Mouse (Mus musculus) forebrain, embryonic 15.5 days (tissue): ENCODE measurements around the gene Tas2r125. TPM values are rescaled to one million over a fixed set of nuclear protein-coding genes. Genes with fewer than 3 reads are reported as not detected.
"Not testable (repeated sequence)": the region's sequence is repeated elsewhere in the genome, so short reads cannot be mapped to it uniquely, and the experiment has no call there.

Source experiments
- ATAC-seq: fragments of 200-750 bp; cut with Nextera tagmentation; replicated peaks from 2 replicates; pipeline ENCODE4 v1.8.0; 2017; ENCODE audit warnings: mild to moderate bottlenecking, moderate TSS enrichment, moderate library complexity
- H3K27ac ChIP-seq: fragments of 300-500 bp; sonication (generic); replicated peaks from 2 replicates; pipeline ENCODE4 v1.5.1; 2015; ENCODE audit warnings: mild to moderate bottlenecking, inconsistent platforms
- H3K27me3 ChIP-seq: fragments of 300-500 bp; sonication (generic); 2 replicates; pipeline ENCODE4 v1.6.1; 2015; ENCODE audit warnings: inconsistent platforms
- H3K36me3 ChIP-seq: fragments of 300-500 bp; sonication (generic); 2 replicates; pipeline ENCODE4 v1.6.1; 2015; ENCODE audit warnings: mild to moderate bottlenecking, inconsistent platforms
- H3K4me1 ChIP-seq: fragments of 300-500 bp; sonication (generic); 2 replicates; pipeline ENCODE4 v1.6.1; 2015; ENCODE audit warnings: inconsistent platforms
- H3K4me2 ChIP-seq: fragments of 300-500 bp; sonication (generic); replicated peaks from 2 replicates; pipeline ENCODE4 v1.6.1; 2015; ENCODE audit warnings: mild to moderate bottlenecking, inconsistent platforms
- H3K4me3 ChIP-seq: fragments of 300-500 bp; sonication (generic); 2 replicates; pipeline ENCODE4 v1.5.1; 2015; ENCODE audit warnings: mild to moderate bottlenecking, inconsistent platforms
- H3K9ac ChIP-seq: fragments of 300-500 bp; sonication (generic); replicated peaks from 2 replicates; pipeline ENCODE4 v1.6.1; 2015; ENCODE audit warnings: mild to moderate bottlenecking, inconsistent platforms
- H3K9me3 ChIP-seq: fragments of 300-500 bp; sonication (generic); 2 replicates; pipeline ENCODE4 v1.6.1; 2016; ENCODE audit warnings: inconsistent platforms
- WGBS: fragments of 180-500 bp; shearing (Covaris S2); methylation state at CpG from one replicate; pipeline ENCODE4 v1.1.7; 2015; ENCODE audit warnings: mixed read lengths; 5-methylcytosine and 5-hydroxymethylcytosine counted together
- polyA plus RNA-seq: library from polyadenylated mRNA; unstranded; fragments of >200 nt; fragmentation: Nextera tagmentation; extraction: Ambion mirVana; gene quantifications from 2 replicates; pipeline ENCODE4 v1.2.1, GENCODE M21; 2015

Tas2r125 gene
- polyA plus RNA-seq, result not detected in 2 replicates

DNA sequence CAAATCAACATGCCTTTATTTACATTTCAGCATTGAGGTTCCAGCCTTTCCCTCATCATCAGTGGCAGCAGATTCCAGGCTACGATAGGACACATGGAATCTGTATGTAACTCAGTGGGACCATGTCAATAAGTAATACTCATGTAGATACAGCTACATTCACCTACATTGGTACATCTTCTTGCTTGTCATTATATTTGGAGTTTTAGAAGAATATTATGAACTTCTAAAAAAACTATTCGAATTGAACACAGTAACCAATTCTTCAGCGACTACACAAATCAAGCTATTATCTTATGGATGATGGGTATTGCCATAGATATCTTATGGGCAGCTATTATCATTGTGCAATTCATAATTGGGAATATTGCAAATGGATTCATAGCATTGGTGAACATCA is at the start of gene Tas2r125:
Tas2r125 (plus strand) TSS at position 301 of the 400 bp plus-strand sequence.
- H3K9me3 ChIP-seq, result no peaks in the 10 kb centered on the region
- H3K4me1 ChIP-seq, result no peaks in the 10 kb centered on the region
- H3K27ac ChIP-seq, result no peak within 1 kb of the TSS
- no peak for ATAC-seq
- H3K36me3 ChIP-seq, result no peaks in the 10 kb centered on the region
- H3K4me2 ChIP-seq, result no peak within 1 kb of the TSS
- H3K4me3 ChIP-seq, result no peak within 1 kb of the TSS
- WGBS, result 91% methylated on average over 3 of the region's 3 CpGs
- H3K9ac ChIP-seq, result no peak within 1 kb of the TSS
- H3K27me3 ChIP-seq, result no peaks in the 10 kb centered on the region

DNA sequence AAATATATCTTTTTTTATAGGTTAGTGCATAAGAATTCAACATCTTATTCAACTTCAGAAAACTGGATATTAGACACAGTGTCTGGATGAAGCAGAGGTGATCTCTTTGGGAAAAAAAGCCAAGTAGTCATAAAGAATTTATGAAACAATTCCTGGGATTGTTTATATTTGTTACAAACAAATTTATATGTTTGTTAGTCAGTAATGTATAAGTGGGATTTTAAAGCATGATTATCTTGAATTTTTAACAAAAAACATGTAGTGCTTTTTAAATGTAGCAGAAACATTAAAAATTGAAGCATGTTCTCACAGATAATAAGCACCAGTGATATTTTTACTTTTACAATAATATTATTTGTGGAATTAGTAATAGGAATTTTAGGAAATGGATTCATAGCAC is 41.7 kb upstream of the Tas2r125 start, which contains the start of gene Tas2r110:
Tas2r110 (plus strand) TSS at position 301 of the 400 bp plus-strand sequence.
- Histone ChIP-seq H3K27ac (no peak within 1 kb of the TSS), H3K27me3 (no peaks in the 10 kb centered on the region), H3K9me3 (no peaks in the 10 kb centered on the region), H3K4me1 (no peaks in the 10 kb centered on the region), H3K4me2 (no peak within 1 kb of the TSS), H3K9ac (no peak within 1 kb of the TSS), H3K4me3 (no peak within 1 kb of the TSS), H3K36me3 (no peaks in the 10 kb centered on the region)
- no peak for ATAC-seq

DNA sequence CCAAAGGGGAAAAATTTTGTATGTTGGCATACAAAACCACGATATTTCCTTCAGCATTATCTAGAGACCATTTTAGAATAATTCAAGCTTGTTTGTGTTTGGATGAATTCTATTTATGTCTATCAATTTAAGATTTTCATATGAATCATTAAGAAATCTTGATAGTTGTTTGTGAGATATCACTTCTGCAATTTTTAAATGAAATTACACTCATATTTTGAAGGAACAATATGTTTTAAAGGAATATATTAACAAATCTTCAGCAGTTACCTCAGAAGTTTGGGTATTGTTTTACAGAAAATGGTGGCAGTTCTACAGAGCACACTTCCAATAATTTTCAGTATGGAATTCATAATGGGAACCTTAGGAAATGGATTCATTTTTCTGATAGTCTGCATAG is 16.7 kb upstream of the Tas2r125 start, which contains the start of gene Tas2r113:
Tas2r113 (plus strand) TSS at position 301 of the 400 bp plus-strand sequence.
- Histone ChIP-seq H3K27me3 (no peaks in the 10 kb centered on the region), H3K36me3 (no peaks in the 10 kb centered on the region), H3K9ac (no peak within 1 kb of the TSS), H3K4me2 (no peak within 1 kb of the TSS), H3K27ac (no peak within 1 kb of the TSS), H3K9me3 (no peaks in the 10 kb centered on the region), H3K4me3 (no peak within 1 kb of the TSS), H3K4me1 (no peaks in the 10 kb centered on the region)
- 73% methylated on average over 1 of the region's 1 CpGs for WGBS
- ATAC-seq, result no peak

DNA sequence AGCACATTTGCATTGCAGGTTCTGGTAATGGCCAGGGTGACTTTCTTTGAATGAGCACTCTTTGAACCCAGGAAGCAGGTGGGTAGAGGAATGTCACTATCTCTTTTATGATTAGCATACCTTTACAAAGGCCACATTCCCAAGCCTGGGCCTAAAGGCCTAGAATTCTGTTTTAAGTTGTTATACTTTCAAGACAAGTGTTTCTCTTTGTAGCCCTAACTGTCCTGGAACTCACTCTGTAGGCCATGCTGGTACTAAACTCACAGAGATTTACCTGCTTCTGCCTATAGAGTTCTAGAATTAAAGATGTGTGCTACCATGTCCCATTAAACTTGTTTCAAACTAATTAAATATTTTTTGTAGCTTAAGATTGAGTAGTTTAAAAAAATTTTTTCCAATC is 31.9 kb downstream of the Tas2r125 start:
- not testable (repeated sequence) for H3K9ac ChIP-seq, H3K36me3 ChIP-seq, H3K27me3 ChIP-seq, H3K27ac ChIP-seq, H3K4me1 ChIP-seq, H3K4me3 ChIP-seq, ATAC-seq, H3K9me3 ChIP-seq, H3K4me2 ChIP-seq

DNA sequence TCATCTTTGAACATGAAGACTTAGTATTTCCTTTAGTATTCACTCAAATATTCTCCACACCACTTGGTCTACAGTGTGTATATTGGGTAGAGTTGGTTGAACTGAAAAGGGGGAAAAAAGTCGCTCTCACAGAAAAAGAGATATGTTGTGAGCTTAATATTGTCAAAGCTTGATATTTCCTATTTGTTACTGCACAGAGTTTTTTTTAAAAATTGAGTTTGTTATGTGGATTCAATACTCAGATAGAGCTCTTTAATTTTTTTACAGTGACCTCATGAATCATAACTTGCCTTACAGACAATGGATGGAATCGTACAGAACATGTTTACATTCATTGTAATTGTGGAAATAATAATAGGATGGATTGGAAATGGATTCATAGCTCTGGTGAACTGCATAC is 41.4 kb downstream of the Tas2r125 start, which contains the start of gene Tas2r129:
Tas2r129 (plus strand) TSS at position 301 of the 400 bp plus-strand sequence.
- Histone ChIP-seq H3K4me3 (no peak within 1 kb of the TSS), H3K4me2 (no peak within 1 kb of the TSS), H3K27me3 (no peaks in the 10 kb centered on the region), H3K36me3 (no peaks in the 10 kb centered on the region), H3K9ac (no peak within 1 kb of the TSS), H3K27ac (no peak within 1 kb of the TSS), H3K9me3 (no peaks in the 10 kb centered on the region), H3K4me1 (no peaks in the 10 kb centered on the region)
- 86% methylated on average over 2 of the region's 2 CpGs for WGBS
- ATAC-seq, result no peak

DNA sequence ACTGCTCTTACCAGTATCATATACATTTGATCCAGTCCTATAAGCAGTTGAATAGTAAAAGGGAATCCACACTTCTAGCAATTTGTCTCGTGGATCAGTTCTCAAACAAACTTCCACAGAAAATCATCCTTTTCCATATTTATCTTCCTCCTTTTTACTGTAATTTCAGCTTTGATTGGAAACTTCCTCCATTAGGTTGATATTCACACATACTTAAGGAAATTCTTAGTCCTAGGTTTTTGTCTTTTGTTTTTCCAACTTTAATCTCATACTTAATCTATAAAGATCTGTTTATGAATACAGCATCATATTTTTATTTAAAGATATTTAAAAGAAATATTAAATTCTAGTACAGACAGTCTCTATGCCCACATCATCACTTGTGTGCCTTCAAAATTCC is 48.4 kb downstream of the Tas2r125 start, which contains the start of gene Tas2r131:
Tas2r131 (minus strand) TSS at position 101 of the 400 bp plus-strand sequence.
- ATAC-seq, result no peak
- Histone ChIP-seq H3K36me3 (no peaks in the 10 kb centered on the region), H3K9me3 (no peaks in the 10 kb centered on the region; the same call in 1 of the 2 replicates), H3K4me1 (no peaks in the 10 kb centered on the region), H3K4me3 (no peak within 1 kb of the TSS), H3K4me2 (no peak within 1 kb of the TSS), H3K9ac (no peak within 1 kb of the TSS), H3K27ac (no peak within 1 kb of the TSS), H3K27me3 (no peaks in the 10 kb centered on the region)
- 80% methylated on average over 1 of the region's 1 CpGs for WGBS

Other genes starting within 250 kb of the Tas2r125 start
- not detected in 2 replicates for gene Tas2r121, start 208.6 kb upstream of the Tas2r125 start, polyA plus RNA-seq
- gene Tas2r122, start 197.7 kb upstream of the Tas2r125 start, polyA plus RNA-seq, result not detected in 2 replicates
- not detected in 2 replicates for gene Tas2r115, start 171.6 kb upstream of the Tas2r125 start, polyA plus RNA-seq
- gene Tas2r124, start 154.9 kb upstream of the Tas2r125 start, polyA plus RNA-seq, result not detected in 2 replicates
- not detected in 2 replicates for gene Tas2r102, start 147.5 kb upstream of the Tas2r125 start, polyA plus RNA-seq
- not detected in 2 replicates for gene Tas2r136, start 131.5 kb upstream of the Tas2r125 start, polyA plus RNA-seq
- not detected in 2 replicates for gene Tas2r117, start 106.8 kb upstream of the Tas2r125 start, polyA plus RNA-seq
- gene Tas2r123, start 62.5 kb upstream of the Tas2r125 start, polyA plus RNA-seq, result not detected in 2 replicates
- not detected in 2 replicates for gene Tas2r116, start 54.2 kb upstream of the Tas2r125 start, polyA plus RNA-seq
- gene Tas2r110, start 41.6 kb upstream of the Tas2r125 start, polyA plus RNA-seq, result not detected in 2 replicates
- gene Tas2r113, start 16.6 kb upstream of the Tas2r125 start, polyA plus RNA-seq, result not detected in 2 replicates
- not detected in 2 replicates for gene Tas2r129, start 41.5 kb downstream of the Tas2r125 start, polyA plus RNA-seq
- not detected in 2 replicates for gene Tas2r131, start 48.3 kb downstream of the Tas2r125 start, polyA plus RNA-seq
- not detected in 2 replicates for gene Tas2r109, start 71.3 kb downstream of the Tas2r125 start, polyA plus RNA-seq
- gene Tas2r103, start 127.5 kb downstream of the Tas2r125 start, polyA plus RNA-seq, result not detected in 2 replicates
- gene Tas2r140, start 146.2 kb downstream of the Tas2r125 start, polyA plus RNA-seq, result not detected in 2 replicates
- 85.0 and 97.6 TPM in 2 replicates for gene Smim10l1, start 195.3 kb downstream of the Tas2r125 start, polyA plus RNA-seq